Mouse (Mus musculus) hindbrain, embryonic 16.5 days (tissue): ENCODE measurements around the gene Rsrc1. TPM values are rescaled to one million over a fixed set of nuclear protein-coding genes. Genes with fewer than 3 reads are reported as not detected.
A peak's percentile ranks its signal among the peaks of the same experiment; 100 is the strongest.
"Not testable (repeated sequence)": the region's sequence is repeated elsewhere in the genome, so short reads cannot be mapped to it uniquely, and the experiment has no call there.

Experiments
- ATAC-seq: fragments of 200-750 bp; cut with Nextera tagmentation; 2 replicates; pipeline ENCODE4 v1.8.0; 2017; ENCODE audit warnings: moderate TSS enrichment, moderate library complexity
- H3K27ac ChIP-seq: fragments of 300-500 bp; sonication (generic); 2 replicates; pipeline ENCODE4 v1.5.1; 2014; ENCODE audit warnings: low read depth, mild to moderate bottlenecking, control low read depth, low read length, moderate library complexity
- H3K27me3 ChIP-seq: fragments of 300-500 bp; sonication (generic); replicated peaks from 2 replicates; pipeline ENCODE4 v1.6.1; 2014; ENCODE audit warnings: low read length; ENCODE audit not compliant: control insufficient read depth, insufficient read depth
- H3K36me3 ChIP-seq: fragments of 300-500 bp; sonication (generic); 2 replicates; pipeline ENCODE4 v1.6.1; 2014; ENCODE audit warnings: mild to moderate bottlenecking, low read length, moderate library complexity, mixed read lengths; ENCODE audit not compliant: control insufficient read depth, insufficient read depth
- H3K4me1 ChIP-seq: fragments of 300-500 bp; sonication (generic); 2 replicates; pipeline ENCODE4 v1.6.1; 2014; ENCODE audit warnings: low read depth, low read length; ENCODE audit not compliant: control insufficient read depth, insufficient read depth
- H3K4me2 ChIP-seq: fragments of 300-500 bp; sonication (generic); 2 replicates; pipeline ENCODE4 v1.6.1; 2014; ENCODE audit warnings: mild to moderate bottlenecking, low read length, control low read depth, moderate library complexity
- H3K4me3 ChIP-seq: fragments of 300-500 bp; sonication (generic); 2 replicates; pipeline ENCODE4 v1.5.1; 2014; ENCODE audit warnings: mild to moderate bottlenecking, low read length, control low read depth, moderate library complexity
- H3K9ac ChIP-seq: fragments of 300-500 bp; sonication (generic); 2 replicates; pipeline ENCODE4 v1.6.1; 2014; ENCODE audit warnings: low read depth, mild to moderate bottlenecking, control low read depth, low read length, moderate library complexity
- H3K9me3 ChIP-seq: fragments of 300-500 bp; sonication (generic); 2 replicates; pipeline ENCODE4 v1.6.1; 2014; ENCODE audit warnings: mild to moderate bottlenecking, low read length, moderate library complexity; ENCODE audit not compliant: control insufficient read depth
- WGBS: fragments of 180-500 bp; shearing (Covaris S2); extraction: QIAGEN DNeasy Blood & Tissue Kit; methylation state at CpG from one replicate; pipeline ENCODE4 v1.1.7; 2014; 5-methylcytosine and 5-hydroxymethylcytosine counted together
- polyA plus RNA-seq: library from polyadenylated mRNA; unstranded; fragments of >200 nt; fragmentation: Nextera tagmentation; extraction: Ambion mirVana; gene quantifications from 2 replicates; pipeline ENCODE4 v1.2.1, GENCODE M21; 2015

Gene Rsrc1
- polyA plus RNA-seq, 1 experiment from 2014 or later = 30.4 TPM

- no peak for ATAC-seq
- no peaks in the 10 kb centered on the region for H3K27me3 ChIP-seq
- H3K9ac ChIP-seq = no peak overlapping the region
- H3K9me3 ChIP-seq = no peaks in the 10 kb centered on the region
- H3K4me1 ChIP-seq = no peaks in the 10 kb centered on the region
- H3K4me2 ChIP-seq = no peak overlapping the region
- H3K27ac ChIP-seq = no peak overlapping the region
- WGBS = 33% methylated on average over 3 of the region's 3 CpGs
- H3K4me3 ChIP-seq = no peak overlapping the region
- no peaks in the 10 kb centered on the region for H3K36me3 ChIP-seq
These were observed 216.0 kb downstream of the Rsrc1 start for GRCm38 (mm10) chr3:67197179-67197578.

- H3K9ac ChIP-seq = no peak overlapping the region
- ATAC-seq = no peak
- no peak overlapping the region for H3K4me3 ChIP-seq
- H3K4me2 ChIP-seq = no peak overlapping the region
- 54% methylated on average over 1 of the region's 1 CpGs for WGBS
- H3K36me3 ChIP-seq = no peaks in the 10 kb centered on the region
- no peaks in the 10 kb centered on the region for H3K9me3 ChIP-seq
- H3K27ac ChIP-seq = no peak overlapping the region
- no peaks in the 10 kb centered on the region for H3K27me3 ChIP-seq
- no peaks in the 10 kb centered on the region for H3K4me1 ChIP-seq
These were observed 231.9 kb downstream of the Rsrc1 start for GRCm38 (mm10) chr3:67213047-67213457.

GRCm38 (mm10) chr3:67232617-67233241, 251.5 kb downstream of the Rsrc1 start:
- no peaks in the 10 kb centered on the region for H3K9me3 ChIP-seq
- no peaks in the 10 kb centered on the region for H3K36me3 ChIP-seq
- no peaks in the 10 kb centered on the region for H3K4me1 ChIP-seq
- ATAC-seq = no peak
- WGBS = 31% methylated on average over 3 of the region's 3 CpGs
- H3K27me3 ChIP-seq = no peaks in the 10 kb centered on the region
- H3K4me3 ChIP-seq = no peak overlapping the region
- no peak overlapping the region for H3K27ac ChIP-seq
- no peak overlapping the region for H3K9ac ChIP-seq
- H3K4me2 ChIP-seq = no peak overlapping the region

GRCm38 (mm10) chr3:67242451-67242850, 261.3 kb downstream of the Rsrc1 start:
- H3K27ac ChIP-seq, ATAC-seq, H3K9me3 ChIP-seq, H3K36me3 ChIP-seq, H3K27me3 ChIP-seq, H3K4me2 ChIP-seq, H3K4me3 ChIP-seq, H3K4me1 ChIP-seq, H3K9ac ChIP-seq: not testable (repeated sequence)
- 95% methylated on average over 10 of the region's 10 CpGs for WGBS

- Histone ChIP-seq H3K4me2 (no peak overlapping the region), H3K9me3 (no peaks in the 10 kb centered on the region), H3K9ac (no peak overlapping the region), H3K27me3 (no peaks in the 10 kb centered on the region), H3K36me3 (no peaks in the 10 kb centered on the region), H3K27ac (no peak overlapping the region), H3K4me1 (no peaks in the 10 kb centered on the region), H3K4me3 (no peak overlapping the region)
- ATAC-seq = no peak
- WGBS = 71% methylated on average over 3 of the region's 3 CpGs
These were observed 286.3 kb downstream of the Rsrc1 start for GRCm38 (mm10) chr3:67267448-67267847.

- Histone ChIP-seq H3K4me1 (no peaks in the 10 kb centered on the region), H3K9me3 (no peaks in the 10 kb centered on the region), H3K36me3 (no peaks in the 10 kb centered on the region), H3K27me3 (no peaks in the 10 kb centered on the region), H3K4me3 (no peak overlapping the region), H3K9ac (no peak overlapping the region), H3K4me2 (no peak overlapping the region), H3K27ac (no peak overlapping the region)
- 87% methylated on average over 4 of the region's 4 CpGs for WGBS
- ATAC-seq = no peak
These were observed 298.6 kb downstream of the Rsrc1 start for GRCm38 (mm10) chr3:67279781-67280180.

- no peaks in the 10 kb centered on the region for H3K36me3 ChIP-seq
- no peak overlapping the region for H3K9ac ChIP-seq
- no peak for ATAC-seq
- H3K4me2 ChIP-seq = no peak overlapping the region
- H3K27me3 ChIP-seq = no peaks in the 10 kb centered on the region
- 80% methylated on average over 3 of the region's 3 CpGs for WGBS
- H3K9me3 ChIP-seq = no peaks in the 10 kb centered on the region
- no peak overlapping the region for H3K4me3 ChIP-seq
- no peaks in the 10 kb centered on the region for H3K4me1 ChIP-seq
- H3K27ac ChIP-seq = no peak overlapping the region
These were observed 299.1 kb downstream of the Rsrc1 start for GRCm38 (mm10) chr3:67280247-67280646.

GRCm38 (mm10) chr3:67284039-67284438, 302.8 kb downstream of the Rsrc1 start:
- H3K27ac ChIP-seq = no peak overlapping the region
- H3K4me2 ChIP-seq = no peak overlapping the region
- no peaks in the 10 kb centered on the region for H3K4me1 ChIP-seq
- WGBS = 88% methylated on average over 1 of the region's 1 CpGs
- no peaks in the 10 kb centered on the region for H3K36me3 ChIP-seq
- H3K9ac ChIP-seq = no peak overlapping the region
- no peak overlapping the region for H3K4me3 ChIP-seq
- no peaks in the 10 kb centered on the region for H3K9me3 ChIP-seq
- ATAC-seq = 0 out of 2 replicates have a peak, but pooled peaks have one; percentile 42
- H3K27me3 ChIP-seq = no peaks in the 10 kb centered on the region

- Histone ChIP-seq H3K9ac (no peak overlapping the region), H3K4me2 (no peak overlapping the region), H3K4me3 (no peak overlapping the region), H3K36me3 (no peaks in the 10 kb centered on the region), H3K4me1 (no peaks in the 10 kb centered on the region), H3K9me3 (no peaks in the 10 kb centered on the region), H3K27ac (no peak overlapping the region), H3K27me3 (no peaks in the 10 kb centered on the region)
- no peak for ATAC-seq
- WGBS = 47% methylated on average over 4 of the region's 4 CpGs
These were observed 303.7 kb downstream of the Rsrc1 start for GRCm38 (mm10) chr3:67284848-67285247.

GRCm38 (mm10) chr3:67288664-67289063, 307.5 kb downstream of the Rsrc1 start:
- Histone ChIP-seq H3K9ac (no peak overlapping the region), H3K4me3 (no peak overlapping the region), H3K4me1 (no peaks in the 10 kb centered on the region), H3K4me2 (no peak overlapping the region), H3K36me3 (no peaks in the 10 kb centered on the region), H3K27me3 (no peaks in the 10 kb centered on the region), H3K9me3 (no peaks in the 10 kb centered on the region), H3K27ac (no peak overlapping the region)
- WGBS = 71% methylated on average over 7 of the region's 7 CpGs
- no peak for ATAC-seq
